Mouse (Mus musculus) small intestine, adult 10 weeks (tissue): ENCODE measurements around the gene Tcf7l1. TPM values are rescaled to one million over a fixed set of nuclear protein-coding genes. Genes with fewer than 3 reads are reported as not detected.

Experiments used
- polyA plus RNA-seq: library from polyadenylated mRNA; stranded (reverse); fragments of 350-450 nt; fragmentation: Illumina TruSeq; extraction: RNeasy Lipid Tissue Mini Kit (QIAGEN cat#74804); gene quantifications from one replicate; pipeline ENCODE4 v1.2.3, GENCODE M21; 2014; ENCODE audit warnings: low replicate concordance

Gene Tcf7l1
- polyA plus RNA-seq, result 0.30 TPM

GRCm38 (mm10) chr6:72788892-72789699, at the start of gene Tcf7l1:
Gene Tcf7l1 (minus strand): TSS chr6:72789254.

DNA sequence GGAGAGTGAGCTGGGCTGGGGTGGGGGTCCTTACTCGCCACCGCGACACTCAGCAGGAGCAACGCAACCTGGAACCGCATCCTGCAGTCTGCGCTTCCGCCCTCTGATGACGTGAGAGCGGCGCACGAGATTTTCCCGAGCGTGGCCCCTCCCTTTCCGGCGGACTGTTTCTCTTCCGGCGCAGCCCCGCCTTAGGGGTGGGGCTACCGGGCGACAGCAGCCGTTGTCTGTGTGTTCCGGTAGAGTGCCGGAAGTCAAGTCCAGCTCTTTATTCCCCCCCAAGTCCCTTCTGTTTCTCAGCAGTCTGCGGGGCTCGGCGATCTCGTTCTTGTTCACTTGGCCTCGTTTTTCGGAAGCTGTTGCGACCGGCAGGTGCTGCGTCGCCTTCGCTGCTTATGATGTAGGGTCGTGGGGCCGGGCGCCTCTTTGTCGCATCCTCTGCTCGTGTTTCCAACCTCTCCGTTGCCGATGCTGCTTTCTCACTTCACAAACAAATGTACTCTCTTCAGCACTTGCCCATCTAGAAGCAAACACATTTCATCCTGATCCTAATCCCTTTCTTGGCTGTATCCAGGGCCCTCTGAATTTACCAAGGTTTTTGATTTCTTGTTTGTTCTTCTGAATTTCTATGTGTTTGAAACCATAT, 172.3 kb downstream of the Tcf7l1 start, which contains the start of gene Tgoln1:
TSS of gene Tgoln1 (minus strand) at position 358 of the 646 bp plus-strand sequence.

DNA sequence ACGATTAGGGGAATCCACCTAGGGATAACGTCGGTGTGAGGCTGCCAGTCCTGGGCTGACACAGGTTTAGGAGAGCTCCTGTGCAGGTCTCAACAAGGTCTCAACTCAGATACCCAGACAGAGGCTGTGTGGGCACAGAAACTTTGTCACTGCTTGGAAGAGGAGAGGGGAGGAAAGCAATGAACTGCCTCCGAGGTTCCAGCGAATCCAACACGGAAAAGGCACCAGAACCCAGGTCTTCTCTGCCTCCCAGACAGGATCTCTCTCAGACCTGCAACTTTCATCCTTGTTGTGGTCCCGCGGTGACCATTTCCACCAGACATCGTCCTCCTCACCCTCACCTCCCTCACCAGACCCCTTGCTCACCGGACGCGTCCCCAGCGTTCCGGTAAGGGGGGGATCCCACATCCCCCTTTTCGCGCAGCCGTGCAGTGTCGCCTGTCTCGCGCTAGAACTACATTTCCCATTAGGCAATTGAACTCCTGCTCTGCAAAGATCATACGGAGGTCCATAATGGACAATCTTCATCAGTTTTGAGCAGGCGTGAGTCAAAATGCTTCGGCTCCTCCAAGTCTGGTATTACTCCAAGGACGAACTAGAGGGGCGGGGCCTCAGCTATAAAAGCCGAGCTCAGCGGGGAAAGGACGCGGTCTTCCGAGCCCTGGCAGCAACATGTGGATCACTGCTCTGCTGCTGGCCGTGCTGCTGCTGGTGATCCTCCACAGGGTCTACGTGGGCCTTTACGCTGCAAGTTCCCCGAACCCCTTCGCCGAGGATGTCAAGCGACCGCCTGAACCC, 190.9 kb downstream of the Tcf7l1 start, which contains the start of the genes Elmod3 and Retsat:
TSS of gene Elmod3 (minus strand) at position 458 of the 798 bp plus-strand sequence.
TSS of gene Retsat (plus strand) at position 520 of the 798 bp plus-strand sequence.

Other genes starting within 250 kb of the Tcf7l1 start
- gene Capg, start 244.9 kb downstream of the Tcf7l1 start, polyA plus RNA-seq, result not detected
- gene Elmod3, start 190.8 kb downstream of the Tcf7l1 start, polyA plus RNA-seq, result 13.5 TPM
- gene Retsat, start 190.8 kb downstream of the Tcf7l1 start, polyA plus RNA-seq, result 47.4 TPM
- gene Tgoln1, start 172.3 kb downstream of the Tcf7l1 start, polyA plus RNA-seq, result 262 TPM
- gene Kcmf1, start 110.7 kb upstream of the Tcf7l1 start, polyA plus RNA-seq, result 72.4 TPM
- gene Tmsb10, start 169.5 kb upstream of the Tcf7l1 start, polyA plus RNA-seq, result 7.2 TPM